Mouse (Mus musculus) urinary bladder, postnatal 10 days (tissue): Measurements from ENCODE around the gene Zmynd12.

ENCODE experiments used
- DNase-seq: peaks from one replicate; pipeline ENCODE4 v3.0.0; 2022; ENCODE audit warnings: low spot score

Gene Zmynd12

GRCm38 (mm10) chr4:119422294-119422964 is at the start of gene Zmynd12, which contains the start of gene Ppcs:
Zmynd12 (plus strand) TSS chr4:119422814.
Ppcs (minus strand) TSS chr4:119422420.
- DNase-seq, result peak; percentile 62

GRCm38 (mm10) chr4:119381471-119382190 is 41.0 kb upstream of the Zmynd12 start:
- no peak for DNase-seq

GRCm38 (mm10) chr4:119389184-119389583 is 33.4 kb upstream of the Zmynd12 start:
- DNase-seq, result no peak

GRCm38 (mm10) chr4:119390369-119390768 is 32.2 kb upstream of the Zmynd12 start:
- no peak for DNase-seq

GRCm38 (mm10) chr4:119398751-119399150 is 23.9 kb upstream of the Zmynd12 start:
- no peak for DNase-seq

- DNase-seq, result no peak
Observed at GRCm38 (mm10) chr4:119400896-119401295, 21.7 kb upstream of the Zmynd12 start.

GRCm38 (mm10) chr4:119403431-119403830 is 19.2 kb upstream of the Zmynd12 start:
- DNase-seq, result no peak

GRCm38 (mm10) chr4:119411877-119412650 is 10.6 kb upstream of the Zmynd12 start:
- no peak for DNase-seq

- no peak for DNase-seq
Observed at GRCm38 (mm10) chr4:119412791-119413190, 9.8 kb upstream of the Zmynd12 start.

GRCm38 (mm10) chr4:119415072-119415753 is 7.4 kb upstream of the Zmynd12 start, which contains the start of gene Ccdc30:
Ccdc30 (minus strand) TSS chr4:119415521.
- peak; percentile 49 for DNase-seq

- DNase-seq, result no peak
Observed at GRCm38 (mm10) chr4:119417270-119417669, 5.3 kb upstream of the Zmynd12 start.

- DNase-seq, result no peak
Observed at GRCm38 (mm10) chr4:119417894-119418293, 4.7 kb upstream of the Zmynd12 start.

- DNase-seq, result no peak
Observed at GRCm38 (mm10) chr4:119421191-119421590, 1.4 kb upstream of the Zmynd12 start.

GRCm38 (mm10) chr4:119421921-119422293 is 707 bp upstream of the Zmynd12 start:
- peak; percentile 19 for DNase-seq

- no peak for DNase-seq
Observed at GRCm38 (mm10) chr4:119425077-119425476, 2.5 kb downstream of the Zmynd12 start.

- no peak for DNase-seq
Observed at GRCm38 (mm10) chr4:119425601-119426000, 3.0 kb downstream of the Zmynd12 start.

GRCm38 (mm10) chr4:119427680-119428079 is 5.1 kb downstream of the Zmynd12 start:
- DNase-seq, result no peak

- DNase-seq, result no peak
Observed at GRCm38 (mm10) chr4:119430678-119431077, 8.1 kb downstream of the Zmynd12 start.

- DNase-seq, result no peak
Observed at GRCm38 (mm10) chr4:119437936-119438335, 15.3 kb downstream of the Zmynd12 start.

- DNase-seq, result no peak
Observed at GRCm38 (mm10) chr4:119441836-119442235, 19.2 kb downstream of the Zmynd12 start.

- DNase-seq, result no peak
Observed at GRCm38 (mm10) chr4:119442539-119442938, 19.9 kb downstream of the Zmynd12 start.

- no peak for DNase-seq
Observed at GRCm38 (mm10) chr4:119447261-119447660, 24.6 kb downstream of the Zmynd12 start.
